Mouse (Mus musculus) subcutaneous adipose tissue, adult 2 months (tissue): ENCODE results near the gene Olfr119. TPM values are rescaled to one million over a fixed set of nuclear protein-coding genes. Genes with fewer than 3 reads are reported as not detected.

Source experiments
- polyA plus RNA-seq: library from polyadenylated mRNA; depleted of rRNA; stranded (reverse); fragments of >200 nt; gene quantifications from 2 replicates; pipeline ENCODE4 v1.2.3, GENCODE M21; 2012; ENCODE audit warnings: low replicate concordance; rRNA removed

The Olfr119 gene
- not detected in 2 replicates for polyA plus RNA-seq

DNA sequence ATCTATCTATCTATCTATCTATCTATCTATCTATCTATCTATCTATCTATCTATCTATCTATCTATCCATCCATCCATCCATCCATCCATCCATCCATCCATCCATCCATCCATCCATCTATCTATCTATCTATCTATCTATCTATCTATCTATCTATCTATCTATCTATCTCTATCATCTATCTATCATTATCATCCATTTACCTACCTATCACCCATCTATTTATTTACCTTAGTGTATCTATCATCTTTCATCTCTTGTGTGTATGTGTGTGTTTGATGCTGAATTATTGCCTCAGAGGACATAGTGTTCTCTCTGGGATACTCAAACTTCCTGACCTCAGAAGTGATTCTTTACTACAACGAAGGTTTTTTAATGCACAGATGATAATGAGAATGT lies at the start of gene Olfr119:
TSS of gene Olfr119 (plus strand) at position 301 of the 400 bp plus-strand sequence.

DNA sequence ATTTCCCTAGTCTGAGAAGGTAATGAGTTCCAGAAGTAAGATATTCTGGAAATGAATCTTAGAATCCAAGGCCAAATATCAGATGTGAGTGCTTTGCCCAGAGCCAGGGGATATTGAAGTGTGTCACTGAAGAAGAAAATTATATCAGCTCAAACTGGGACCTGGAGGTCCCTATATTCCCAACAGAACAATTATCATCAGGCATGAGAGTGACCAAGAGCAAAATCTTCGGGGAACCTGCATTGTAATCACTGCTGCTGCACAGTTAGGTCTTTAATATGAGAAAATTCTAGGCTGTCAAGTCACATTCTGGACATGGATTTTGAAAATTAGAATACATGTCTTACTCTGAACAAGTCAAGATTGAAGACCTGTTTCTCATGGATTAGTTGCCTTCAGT lies 32.7 kb upstream of the Olfr119 start, which contains the start of gene Olfr117:
TSS of gene Olfr117 (minus strand) at position 101 of the 400 bp plus-strand sequence.

DNA sequence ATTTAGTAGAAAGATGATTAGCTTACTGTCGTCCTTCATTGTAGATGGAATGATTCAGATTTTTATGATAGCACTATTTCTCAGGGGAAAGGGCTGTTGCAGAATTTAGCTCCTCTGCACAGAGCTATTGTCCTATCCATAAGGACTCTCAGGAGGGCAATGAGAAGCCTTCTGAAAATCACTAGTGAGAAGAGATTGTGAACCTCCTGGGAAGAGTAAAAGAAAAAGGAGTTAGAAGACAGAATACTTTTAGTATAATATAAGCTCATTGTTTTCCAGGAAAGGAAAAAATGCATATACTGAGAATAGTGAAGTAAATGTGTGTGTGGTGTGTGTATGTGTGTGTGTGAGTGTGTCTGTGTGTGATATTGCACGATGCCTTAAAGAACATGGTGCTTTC lies 29.7 kb upstream of the Olfr119 start, which contains the start of gene Olfr118:
TSS of gene Olfr118 (plus strand) at position 301 of the 400 bp plus-strand sequence.

DNA sequence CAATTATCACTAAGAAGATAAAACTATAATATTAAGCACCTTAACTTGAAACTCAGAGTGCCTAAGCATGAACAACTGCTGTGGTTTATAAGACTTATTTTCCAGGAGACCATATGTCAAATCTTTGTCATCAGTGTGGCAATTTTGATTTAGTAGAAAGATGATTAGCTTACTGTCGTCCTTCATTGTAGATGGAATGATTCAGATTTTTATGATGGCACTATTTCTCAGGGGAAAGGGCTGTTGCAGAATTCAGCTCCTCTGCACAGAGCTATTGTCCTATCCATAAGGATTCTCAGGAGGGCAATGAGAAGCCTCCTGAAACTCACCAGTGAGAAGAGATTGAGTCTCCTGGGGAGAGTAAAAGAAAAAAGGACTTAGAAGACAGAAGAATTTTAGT lies 25.1 kb downstream of the Olfr119 start, which contains the start of gene Olfr120:
TSS of gene Olfr120 (plus strand) at position 301 of the 400 bp plus-strand sequence.

Other genes with a start within 250 kb of the Olfr119 start
- gene Olfr109, start 237.6 kb upstream of the Olfr119 start, polyA plus RNA-seq: not detected in 2 replicates
- 0.15 and 0.34 TPM in 2 replicates for gene H2-M2, start 213.0 kb upstream of the Olfr119 start, polyA plus RNA-seq
- gene Olfr110, start 204.1 kb upstream of the Olfr119 start, polyA plus RNA-seq: not detected in 2 replicates
- gene Olfr111, start 188.5 kb upstream of the Olfr119 start, polyA plus RNA-seq: 0.17 TPM in 1 of 2 replicates, not detected in the other
- not detected in 2 replicates for gene Olfr112, start 127.1 kb upstream of the Olfr119 start, polyA plus RNA-seq
- gene Olfr113, start 118.9 kb upstream of the Olfr119 start, polyA plus RNA-seq: not detected in 2 replicates
- gene Olfr114, start 103.8 kb upstream of the Olfr119 start, polyA plus RNA-seq: not detected in 2 replicates
- gene Olfr115, start 69.5 kb upstream of the Olfr119 start, polyA plus RNA-seq: not detected in 2 replicates
- not detected in 2 replicates for gene Olfr116, start 69.4 kb upstream of the Olfr119 start, polyA plus RNA-seq
- gene Olfr117, start 32.8 kb upstream of the Olfr119 start, polyA plus RNA-seq: not detected in 2 replicates
- not detected in 2 replicates for gene Olfr118, start 29.6 kb upstream of the Olfr119 start, polyA plus RNA-seq
- gene Olfr120, start 25.2 kb downstream of the Olfr119 start, polyA plus RNA-seq: not detected in 2 replicates
- not detected in 2 replicates for gene Olfr121, start 52.3 kb downstream of the Olfr119 start, polyA plus RNA-seq
- not detected in 2 replicates for gene Olfr122, start 72.0 kb downstream of the Olfr119 start, polyA plus RNA-seq
- not detected in 2 replicates for gene Olfr123, start 97.0 kb downstream of the Olfr119 start, polyA plus RNA-seq
- gene Olfr124, start 103.3 kb downstream of the Olfr119 start, polyA plus RNA-seq: not detected in 2 replicates
- not detected in 2 replicates for gene Olfr125, start 136.4 kb downstream of the Olfr119 start, polyA plus RNA-seq
- gene Olfr126, start 150.9 kb downstream of the Olfr119 start, polyA plus RNA-seq: not detected in 2 replicates
- not detected in 2 replicates for gene Olfr127, start 203.9 kb downstream of the Olfr119 start, polyA plus RNA-seq
- not detected in 2 replicates for gene Olfr128, start 224.0 kb downstream of the Olfr119 start, polyA plus RNA-seq